Mouse (Mus musculus) megakaryocyte, embryonic 14.5 days (primary cell): ENCODE results near the gene Tmem219.

Experiments used
- FLI1 ChIP-seq: IDR thresholded peaks from 2 replicates; pipeline ENCODE4 v1.6.1; 2012; ENCODE audit warnings: low read length, inconsistent platforms, mixed read lengths
- GATA1 ChIP-seq: IDR thresholded peaks from 3 replicates; pipeline ENCODE4 v1.6.1; 2012; ENCODE audit warnings: mixed read lengths, low read length, inconsistent platforms, borderline replicate concordance

DNA sequence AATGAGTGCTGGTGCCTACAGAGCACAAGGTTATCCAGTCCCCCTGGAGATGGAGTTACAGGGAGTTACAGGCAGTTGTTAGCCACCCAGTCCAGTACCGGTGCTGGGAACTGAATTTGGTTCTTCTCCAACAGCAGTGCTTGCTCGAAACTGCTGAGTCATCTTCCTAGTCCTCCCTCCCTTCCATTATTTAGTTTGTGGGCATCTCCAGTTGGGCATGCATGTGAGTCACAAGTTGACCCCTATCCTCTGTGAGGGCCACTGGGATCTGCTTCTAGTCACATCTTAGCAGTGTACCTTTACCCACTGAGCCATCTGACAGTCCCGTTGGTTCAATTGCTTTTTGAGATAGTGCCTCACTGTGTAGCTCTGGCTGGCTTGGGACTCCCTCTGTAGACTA is 17.1 kb downstream of the Tmem219 start:
- TF ChIP-seq GATA1, result no peak
- TF ChIP-seq FLI1, result no peak
